Mouse (Mus musculus) left cerebral cortex, postnatal 36 days (tissue): Measurements from ENCODE around the gene Eid1. TPM values are rescaled to one million over a fixed set of nuclear protein-coding genes. Genes with fewer than 3 reads are reported as not detected.

Experiments used
- DNase-seq, 2 experiments: peaks; one replicate each; pipeline ENCODE4 v3.0.0; 2021 to 2022; ENCODE audit warnings: low spot score in 2 of 2, mixed read lengths in 1 of 2
- intact Hi-C: fragments of 180-260 bp; cut with DNase I; formaldehyde crosslinking; loops from one replicate; pipeline ENCODE4 v1.15.1; 2025
- total RNA-seq, 2 experiments: library from RNA; stranded (reverse); gene quantifications; 2 replicates each; pipeline ENCODE4 v1.2.3; 2021

Eid1 gene
- total RNA-seq, 2 experiments from 2014 or later, result 213 to 248 TPM

DNA sequence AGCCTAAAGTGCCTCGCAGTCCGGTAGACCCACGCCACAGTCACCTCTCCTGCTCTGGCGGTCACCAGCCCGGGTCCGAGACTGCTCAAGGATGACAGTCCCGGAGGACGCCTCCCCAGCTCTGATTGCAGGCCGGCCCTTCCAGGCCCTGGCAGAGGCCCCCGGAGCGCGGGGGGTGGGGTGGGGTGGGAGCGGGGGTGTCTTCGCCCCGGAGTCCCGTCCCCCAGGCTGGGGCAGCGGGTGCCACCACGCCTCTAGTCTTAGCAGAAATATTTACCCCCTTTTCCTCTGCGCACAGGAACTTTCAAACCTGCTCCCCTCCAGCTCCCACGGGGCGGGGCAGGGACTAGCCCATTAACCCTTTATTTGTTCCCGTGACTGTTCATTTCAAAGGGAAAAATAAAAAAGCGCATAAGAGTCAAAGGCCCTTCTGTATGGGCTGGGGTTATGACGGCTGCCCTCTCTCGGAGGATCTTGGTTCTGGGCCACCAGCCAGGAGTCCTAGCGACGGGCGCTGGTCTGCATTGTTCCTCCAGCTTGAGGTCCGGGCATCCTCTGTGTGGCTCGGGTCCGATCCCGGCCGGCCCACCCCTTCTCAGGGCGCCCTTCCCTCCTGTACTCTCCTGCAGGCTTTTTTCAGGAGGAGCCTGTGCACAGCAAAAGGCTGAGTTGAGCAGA lies 50.7 kb downstream of the Eid1 start:
- peak in 1 of 2 experiments; percentile 28 for DNase-seq
- intact Hi-C loops, result no loop called here

DNA sequence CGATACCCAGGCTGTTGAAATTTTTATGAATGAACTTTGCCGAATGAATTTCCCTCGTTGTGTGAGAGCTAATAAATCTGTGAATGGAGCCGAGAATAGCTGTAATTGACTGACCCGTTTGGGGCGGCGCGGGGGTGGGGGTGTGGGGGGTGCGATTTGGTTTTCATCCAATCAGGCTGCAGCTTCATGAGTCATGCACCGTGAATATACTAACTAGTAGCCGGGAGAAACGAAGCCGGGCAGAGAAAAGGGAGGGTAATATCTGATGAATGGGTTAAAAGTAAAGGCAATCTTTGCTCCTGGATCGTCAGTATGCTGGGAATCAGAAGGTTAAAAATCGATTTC lies 51.2 kb downstream of the Eid1 start, which contains the start of gene Shc4:
Gene Shc4, minus strand, starts transcription at position 63 of the 345 bp plus-strand sequence.
- intact Hi-C loops, result no loop called here
- DNase-seq, result no peak

Other genes starting within 250 kb of the Eid1 start
- gene Gm9913, start 168.0 kb upstream of the Eid1 start, total RNA-seq, result under 1 TPM; 0.14 to 0.17 TPM
- gene Fbn1, start 165.1 kb upstream of the Eid1 start, total RNA-seq, result 1 to 10 TPM; 3.7 to 6.7 TPM
- gene Cep152, start 48.0 kb upstream of the Eid1 start, total RNA-seq, result 1 to 10 TPM; 1.8 to 2.9 TPM
- 1 to 10 TPM; 5.3 to 5.7 TPM for gene Shc4, start 51.1 kb downstream of the Eid1 start, total RNA-seq
- gene Secisbp2l, start 109.8 kb downstream of the Eid1 start, total RNA-seq, result 100 to 1,000 TPM; 103 to 107 TPM
- gene Galk2, start 186.0 kb downstream of the Eid1 start, total RNA-seq, result 10 to 100 TPM; 27.0 to 29.4 TPM
- gene Cops2, start 186.0 kb downstream of the Eid1 start, total RNA-seq, result 100 to 1,000 TPM in 1 of 2 experiments, 10 to 100 TPM in 1; 90.8 to 101 TPM